Mouse (Mus musculus) gastrocnemius, postnatal 10 days (tissue): ENCODE measurements around the gene Ptpra. TPM values are rescaled to one million over a fixed set of nuclear protein-coding genes. Genes with fewer than 3 reads are reported as not detected.

Source experiments
- DNase-seq: peaks from one replicate; pipeline ENCODE4 v3.0.0; 2021; ENCODE audit warnings: mixed read lengths
- total RNA-seq, 2 experiments: library from RNA; stranded (reverse); gene quantifications; 2 replicates each; pipeline ENCODE4 v1.2.3; 2021

Ptpra gene
- total RNA-seq, 2 experiments from 2014 or later, result 42.2 to 49.9 TPM

- DNase-seq, result no peak
Measured at GRCm38 (mm10) chr2:130442162-130442561, 7.9 kb upstream of the Ptpra start.

- DNase-seq, result no peak
Measured at GRCm38 (mm10) chr2:130448449-130448848, 1.6 kb upstream of the Ptpra start.

DNA sequence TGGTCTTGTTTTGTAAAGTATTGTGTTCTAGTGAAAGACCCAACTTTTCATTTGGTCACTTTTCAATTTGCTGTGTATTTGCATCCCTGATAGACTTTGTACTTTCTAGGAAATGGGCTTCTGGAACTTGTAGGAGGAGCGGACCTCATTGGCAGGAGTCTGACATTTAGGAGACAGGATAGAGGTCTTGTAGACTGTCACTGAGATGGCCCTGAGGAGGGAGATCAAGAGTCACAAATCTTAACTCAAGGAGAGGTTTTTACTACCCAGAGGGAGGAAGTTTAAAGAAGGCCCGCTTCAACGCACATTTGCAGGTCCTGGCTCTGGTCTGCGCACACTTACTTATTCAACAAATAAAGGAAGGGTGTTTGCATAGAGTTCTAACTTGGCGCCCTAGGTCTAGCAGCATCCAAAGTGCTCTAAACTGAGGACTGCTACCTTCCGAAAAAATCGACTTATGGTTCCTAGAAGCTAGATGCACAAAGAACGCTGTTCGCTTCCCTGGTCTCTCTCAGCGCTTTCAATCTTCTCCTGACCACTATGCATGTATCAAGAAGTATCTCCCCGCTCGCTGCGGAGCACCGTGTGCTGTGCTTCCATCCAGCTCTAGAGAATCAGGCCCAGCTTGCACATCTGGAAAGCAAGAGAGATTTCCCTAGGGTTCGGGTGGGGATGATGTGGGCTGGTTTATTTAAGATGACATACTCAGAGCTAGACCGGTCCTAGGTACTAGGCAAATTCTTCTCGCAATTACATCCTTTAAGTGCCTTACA is 871 bp upstream of the Ptpra start:
- no peak for DNase-seq

DNA sequence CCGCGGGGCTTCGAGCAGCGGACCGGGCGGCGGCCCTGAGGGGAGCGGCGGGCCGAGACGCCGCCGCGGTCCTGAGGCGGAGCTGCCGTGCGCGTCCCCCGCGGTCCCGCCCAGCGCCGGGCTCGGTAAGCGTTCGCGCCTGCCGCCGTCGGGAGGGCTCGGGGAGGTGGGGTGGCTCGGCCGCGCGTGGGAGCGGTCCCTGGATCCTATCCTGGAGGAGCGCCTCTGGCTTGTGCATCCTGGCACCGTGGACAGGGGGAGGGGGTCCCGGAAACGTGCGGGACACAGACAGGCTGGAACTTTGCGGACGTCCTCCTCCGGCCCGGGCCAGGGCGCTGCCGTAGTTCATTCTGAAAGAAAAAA is 337 bp downstream of the Ptpra start:
- peak; percentile 72 for DNase-seq

- DNase-seq, result no peak
Measured at GRCm38 (mm10) chr2:130451086-130451726, 1.1 kb downstream of the Ptpra start.

- no peak for DNase-seq
Measured at GRCm38 (mm10) chr2:130451727-130452090, 1.6 kb downstream of the Ptpra start.

- DNase-seq, result no peak
Measured at GRCm38 (mm10) chr2:130452266-130452665, 2.2 kb downstream of the Ptpra start.

DNA sequence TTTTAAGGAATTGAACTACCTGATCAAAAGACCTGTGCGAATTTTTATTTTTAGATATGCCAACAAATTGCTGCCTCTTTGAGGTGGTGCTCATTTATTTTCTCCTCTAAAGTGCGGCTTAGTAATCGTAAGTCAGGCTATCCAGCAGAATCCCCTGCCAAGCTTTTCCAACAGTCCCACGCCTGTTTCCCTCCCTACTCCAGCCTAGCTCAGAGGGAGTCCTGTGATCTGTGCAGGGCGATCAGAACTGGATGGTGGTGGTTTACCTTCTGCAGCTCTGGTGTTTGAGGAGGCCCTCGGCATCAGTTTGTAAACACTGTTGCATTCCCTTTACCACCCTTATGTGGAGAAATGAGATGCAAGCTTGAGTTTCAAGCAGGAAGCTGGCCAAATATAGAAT is 3.3 kb downstream of the Ptpra start:
- no peak for DNase-seq

DNA sequence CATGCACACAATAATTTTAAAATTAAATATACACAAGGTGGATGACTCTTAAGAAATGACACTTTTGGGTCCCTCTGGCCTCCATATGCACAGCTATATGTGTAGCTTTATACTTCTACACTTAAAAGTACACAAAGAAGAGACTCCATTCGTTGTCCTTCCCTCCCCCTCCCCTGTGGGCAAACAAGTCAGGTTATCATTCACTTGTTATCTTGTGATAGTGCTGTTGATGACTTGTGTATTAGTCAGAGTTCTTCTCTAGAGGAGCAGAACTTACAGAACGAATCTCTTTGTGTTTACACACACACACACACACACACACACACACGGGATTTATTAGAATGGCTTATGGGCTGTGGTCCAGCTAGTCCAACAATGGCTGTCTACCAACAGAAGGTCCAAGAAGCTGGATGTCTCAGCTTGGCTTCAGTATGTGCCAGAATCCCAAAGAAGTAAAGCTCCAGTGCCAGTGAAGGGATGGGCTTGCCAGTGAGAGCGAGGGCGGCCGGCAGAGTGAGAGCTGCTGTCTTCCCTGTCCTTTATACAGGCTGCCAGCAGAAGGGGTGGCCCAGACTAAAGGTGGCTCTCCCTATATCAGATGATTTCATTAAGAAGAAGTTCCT is 4.8 kb downstream of the Ptpra start:
- no peak for DNase-seq

- DNase-seq, result no peak
Measured at GRCm38 (mm10) chr2:130457871-130458270, 7.8 kb downstream of the Ptpra start.

DNA sequence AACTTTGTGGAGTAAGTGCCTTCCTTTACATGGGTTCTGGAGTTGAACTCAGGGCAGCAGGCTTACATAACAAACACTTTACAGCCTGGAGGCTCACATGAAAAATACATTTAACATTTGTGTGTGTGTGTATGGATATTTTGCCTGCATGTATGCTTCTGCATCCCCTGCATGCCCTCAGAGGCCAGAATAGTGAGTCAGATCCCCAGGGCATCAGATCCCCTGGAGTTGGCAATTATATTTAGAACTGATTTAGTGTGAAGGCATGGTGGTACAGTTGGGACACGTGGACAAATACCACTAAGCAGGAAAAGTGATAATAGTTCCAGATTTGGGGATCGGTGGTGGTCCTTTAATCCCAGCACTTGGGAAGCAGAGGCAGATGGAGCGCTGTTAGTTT is 9.5 kb downstream of the Ptpra start:
- no peak for DNase-seq

DNA sequence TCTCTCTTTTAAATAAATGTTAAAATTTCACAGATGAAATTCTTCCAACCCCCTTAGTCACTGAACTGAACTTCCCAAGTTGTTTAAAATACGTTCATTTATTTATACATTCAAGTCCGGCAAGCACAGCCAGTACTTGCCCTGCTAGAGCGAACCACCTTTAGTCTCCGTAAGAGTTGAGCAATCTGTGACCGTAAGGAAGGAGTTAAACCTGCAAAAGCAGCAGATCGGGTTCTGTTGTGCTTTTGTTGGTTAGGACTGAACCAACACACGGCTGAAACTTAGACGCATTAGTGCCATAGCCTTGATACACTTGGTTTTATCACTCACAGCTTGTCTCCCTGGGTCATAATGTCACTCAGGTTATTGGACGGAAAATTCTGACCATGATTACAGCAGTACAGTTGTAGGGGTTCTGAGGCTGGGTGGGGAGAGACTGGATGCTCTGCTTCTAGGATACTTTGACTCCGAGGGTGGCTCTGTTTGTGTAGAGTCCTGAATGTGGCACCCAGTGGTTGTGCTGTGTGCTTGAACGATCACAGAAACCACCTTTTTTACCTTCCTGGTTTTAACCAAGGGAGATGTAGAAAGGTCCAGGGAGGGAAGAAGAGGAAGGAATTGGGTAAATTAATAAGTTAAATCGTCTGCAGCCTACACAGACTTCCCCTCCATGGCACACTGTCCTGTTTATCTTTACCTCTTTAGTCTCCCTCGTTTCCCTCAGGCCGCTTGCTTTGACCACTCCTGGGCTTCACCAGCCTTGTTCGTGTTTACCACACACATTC is 11.4 kb downstream of the Ptpra start:
- no peak for DNase-seq

- no peak for DNase-seq
Measured at GRCm38 (mm10) chr2:130466438-130466837, 16.4 kb downstream of the Ptpra start.

DNA sequence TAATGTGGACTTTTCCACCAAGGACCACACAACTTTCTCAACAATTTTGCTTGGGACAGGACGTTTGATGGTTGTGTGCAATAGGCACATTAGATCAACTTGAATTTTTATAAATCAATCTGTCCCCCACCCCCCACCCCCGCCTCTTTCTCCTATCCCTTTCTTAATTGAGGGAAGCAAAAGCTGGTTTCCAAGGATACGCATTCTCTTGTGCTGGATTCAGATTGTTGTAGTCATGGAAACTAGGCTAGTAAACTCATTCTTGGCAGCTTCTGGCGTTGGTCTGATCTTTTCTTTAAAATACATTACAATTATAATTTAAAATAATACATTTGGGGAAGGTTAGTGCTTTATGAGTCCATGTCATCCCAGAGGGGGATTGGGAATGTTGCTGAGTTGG is 19.3 kb downstream of the Ptpra start:
- no peak for DNase-seq

- DNase-seq, result no peak
Measured at GRCm38 (mm10) chr2:130469935-130470334, 19.9 kb downstream of the Ptpra start.

GRCm38 (mm10) chr2:130472908-130473510 is 22.9 kb downstream of the Ptpra start:
- no peak for DNase-seq

DNA sequence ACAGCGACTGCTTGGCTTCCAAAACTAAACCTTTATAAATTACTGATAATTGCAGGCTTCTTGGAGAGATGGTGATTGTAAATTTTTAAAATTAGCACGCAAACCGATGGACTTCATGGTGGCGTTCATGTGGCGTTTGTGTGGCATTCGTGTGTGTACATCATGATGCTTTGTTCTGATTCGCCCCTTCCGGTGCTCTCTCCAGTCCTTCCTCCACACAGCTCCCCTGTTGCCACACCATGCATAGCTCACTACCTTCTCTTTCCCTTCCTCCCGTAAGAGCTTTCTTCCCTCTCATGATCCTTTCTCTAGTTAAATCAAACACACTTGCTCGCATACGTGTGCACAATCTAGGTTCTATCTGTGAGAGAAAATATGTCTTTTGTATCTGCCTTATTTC is 25.7 kb downstream of the Ptpra start:
- no peak for DNase-seq

- DNase-seq, result no peak
Measured at GRCm38 (mm10) chr2:130476666-130477297, 26.7 kb downstream of the Ptpra start.

DNA sequence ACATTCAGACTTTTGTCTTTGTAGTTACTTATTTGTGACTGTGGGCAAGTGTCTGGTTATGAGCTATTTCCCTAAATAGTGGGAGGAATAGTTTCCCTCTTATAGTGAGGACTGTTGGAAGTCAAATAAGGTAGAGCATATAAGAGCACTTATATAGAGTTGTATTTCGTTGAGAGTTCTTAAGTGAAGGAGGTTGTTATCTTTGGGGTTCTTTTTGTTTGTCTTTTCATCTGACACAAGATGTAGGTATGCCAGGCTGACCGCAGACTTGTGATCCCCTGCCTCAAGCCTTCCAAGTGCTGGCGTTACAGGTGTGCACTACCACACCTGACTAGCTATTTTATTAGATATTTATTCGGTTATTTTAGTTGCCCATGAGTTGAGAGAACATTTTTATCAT is 32.1 kb downstream of the Ptpra start:
- DNase-seq, result no peak

DNA sequence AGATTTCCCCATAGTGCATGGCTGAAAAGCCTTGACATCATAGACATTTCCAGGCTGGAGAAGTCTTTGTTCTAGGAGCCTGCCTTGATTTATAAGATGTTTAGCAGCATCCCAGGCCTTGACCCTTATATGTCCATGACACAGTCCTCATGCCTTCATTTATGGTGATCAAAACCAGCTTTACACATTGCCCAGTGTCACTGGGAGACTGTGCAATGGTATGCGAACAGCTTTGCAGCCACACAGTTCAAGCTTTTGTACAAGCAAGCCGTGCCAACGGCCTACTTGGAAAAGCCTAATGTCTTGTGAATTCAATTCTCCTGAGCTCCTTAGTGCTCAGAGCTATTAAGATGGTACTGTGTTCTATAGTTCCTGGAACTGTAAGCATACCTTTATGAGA is 32.6 kb downstream of the Ptpra start:
- DNase-seq, result no peak

GRCm38 (mm10) chr2:130484206-130484605 is 34.1 kb downstream of the Ptpra start:
- DNase-seq, result no peak

DNA sequence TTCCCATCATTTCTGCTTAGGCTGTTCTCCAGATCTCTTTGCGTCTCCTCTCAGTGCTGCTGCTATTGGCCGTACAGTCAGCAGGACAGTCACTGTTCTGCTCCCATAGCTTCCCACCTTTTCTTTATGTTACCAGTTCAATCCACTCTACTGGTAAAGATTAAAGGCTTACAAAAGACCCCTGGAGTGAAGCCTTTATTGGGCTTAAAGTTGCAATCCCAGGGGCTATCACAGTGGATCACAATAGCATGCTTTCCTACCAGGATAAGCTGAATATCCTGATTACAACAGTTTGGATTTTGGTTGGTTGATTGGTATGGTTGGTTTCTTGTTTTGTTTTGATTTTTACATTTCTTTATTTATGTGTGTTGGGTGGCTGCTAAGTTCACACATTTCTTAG is 37.9 kb downstream of the Ptpra start:
- DNase-seq, result no peak
